Mouse (Mus musculus) adrenal gland, postnatal 36 days (tissue): ENCODE measurements around the gene Kat14. TPM values are rescaled to one million over a fixed set of nuclear protein-coding genes. Genes with fewer than 3 reads are reported as not detected.

Source experiments
- DNase-seq, 2 experiments: peaks; one replicate each; pipeline ENCODE4 v3.0.0; 2021; ENCODE audit warnings: mixed read lengths in 1 of 2
- total RNA-seq, 2 experiments: library from RNA; stranded (reverse); gene quantifications; 2 replicates each; pipeline ENCODE4 v1.2.3; 2021

Kat14 gene
- total RNA-seq, 2 experiments from 2014 or later: 21.4 to 29.6 TPM

GRCm38 (mm10) chr2:144452364-144453008, 83.7 kb downstream of the Kat14 start:
- DNase-seq: peak; percentile 78 to 80

Other genes with a start within 250 kb of the Kat14 start
- gene Mgme1, start 98.3 kb upstream of the Kat14 start, total RNA-seq: 10 to 100 TPM; 20.4 to 21.7 TPM
- 100 to 1,000 TPM in 1 of 2 experiments, 10 to 100 TPM in 1; 93.4 to 105 TPM for gene Snx5, start 98.1 kb upstream of the Kat14 start, total RNA-seq
- gene Ovol2, start 36.8 kb upstream of the Kat14 start, total RNA-seq: not detected
- 1 to 10 TPM; 3.2 to 6.4 TPM for gene Pet117, start within 50 bp of the Kat14 start, total RNA-seq
- gene Dzank1, start 158.4 kb downstream of the Kat14 start, total RNA-seq: 1 to 10 TPM; 2.4 to 2.7 TPM
- 10 to 100 TPM; 22.2 to 22.3 TPM for gene Polr3f, start 158.7 kb downstream of the Kat14 start, total RNA-seq
- gene Rbbp9, start 181.9 kb downstream of the Kat14 start, total RNA-seq: 10 to 100 TPM; 30.4 to 32.7 TPM
- gene Sec23b, start 187.2 kb downstream of the Kat14 start, total RNA-seq: 100 to 1,000 TPM in 1 of 2 experiments, 10 to 100 TPM in 1; 89.6 to 101 TPM
- 10 to 100 TPM; 50.7 to 57.4 TPM for gene Smim26, start 225.1 kb downstream of the Kat14 start, total RNA-seq
- gene Dtd1, start 230.9 kb downstream of the Kat14 start, total RNA-seq: 10 to 100 TPM; 15.8 to 20.0 TPM